Mouse (Mus musculus) regulatory T cell (primary cell): ENCODE data around the gene Gopc.
"Not testable (repeated sequence)": the region's sequence is repeated elsewhere in the genome, so short reads cannot be mapped to it uniquely, and the experiment has no call there.

Source experiments
- in situ Hi-C: fragments of 300-600 bp; cut with MboI, MseI; formaldehyde crosslinking; loops from one replicate; pipeline ENCODE4 v1.15.1; 2025; ENCODE audit warnings: high pct_unique_total_duplicates

Gene Gopc

GRCm38 (mm10) chr10:52302271-52302670 lies 79.7 kb downstream of the Gopc start:
- in situ Hi-C loops = no loop called here

GRCm38 (mm10) chr10:52301766-52302165 lies 80.2 kb downstream of the Gopc start:
- in situ Hi-C loops = no loop called here

- in situ Hi-C loops = not testable (repeated sequence)
These were observed 83.4 kb downstream of the Gopc start for GRCm38 (mm10) chr10:52298568-52298967.

GRCm38 (mm10) chr10:52295934-52296333 lies 86.0 kb downstream of the Gopc start:
- in situ Hi-C loops = no loop called here

GRCm38 (mm10) chr10:52293921-52294577 lies 87.9 kb downstream of the Gopc start:
- in situ Hi-C loops = no loop called here

GRCm38 (mm10) chr10:52292391-52292790 lies 89.5 kb downstream of the Gopc start:
- in situ Hi-C loops = not testable (repeated sequence)

GRCm38 (mm10) chr10:52289261-52289660 lies 92.7 kb downstream of the Gopc start:
- in situ Hi-C loops = no loop called here

GRCm38 (mm10) chr10:52287852-52288533 lies 93.9 kb downstream of the Gopc start:
- in situ Hi-C loops = no loop called here
